Mouse (Mus musculus) T-cell, adult 2 months (primary cell): ENCODE measurements around the gene Gsg1.

Experiments
- DNase-seq: peaks from one replicate; pipeline ENCODE4 v3.0.0; 2022; ENCODE audit warnings: low spot score

The Gsg1 gene

GRCm38 (mm10) chr6:135254153-135254552 is at the start of gene Gsg1:
Gene Gsg1, minus strand, starts transcription at chr6:135254351.
- DNase-seq = no peak

GRCm38 (mm10) chr6:135302421-135303125 is 48.4 kb upstream of the Gsg1 start:
- DNase-seq = no peak

- DNase-seq = no peak
These were observed 46.3 kb upstream of the Gsg1 start for GRCm38 (mm10) chr6:135300469-135300868.

GRCm38 (mm10) chr6:135299024-135299550 is 44.9 kb upstream of the Gsg1 start:
- no peak for DNase-seq

GRCm38 (mm10) chr6:135297570-135297969 is 43.4 kb upstream of the Gsg1 start:
- DNase-seq = no peak

- no peak for DNase-seq
These were observed 42.1 kb upstream of the Gsg1 start for GRCm38 (mm10) chr6:135296267-135296666.

- DNase-seq = no peak
These were observed 41.1 kb upstream of the Gsg1 start for GRCm38 (mm10) chr6:135295082-135295861.

GRCm38 (mm10) chr6:135294150-135294549 is 40.0 kb upstream of the Gsg1 start:
- no peak for DNase-seq

GRCm38 (mm10) chr6:135292391-135292790 is 38.2 kb upstream of the Gsg1 start:
- DNase-seq = no peak

GRCm38 (mm10) chr6:135279856-135280255 is 25.7 kb upstream of the Gsg1 start:
- DNase-seq = no peak

GRCm38 (mm10) chr6:135279286-135279685 is 25.1 kb upstream of the Gsg1 start:
- no peak for DNase-seq

- no peak for DNase-seq
These were observed 24.2 kb upstream of the Gsg1 start for GRCm38 (mm10) chr6:135278302-135278701.

GRCm38 (mm10) chr6:135276474-135277295 is 22.5 kb upstream of the Gsg1 start:
- DNase-seq = no peak

- DNase-seq = no peak
These were observed 21.1 kb upstream of the Gsg1 start for GRCm38 (mm10) chr6:135275231-135275630.

GRCm38 (mm10) chr6:135273066-135273465 is 18.9 kb upstream of the Gsg1 start:
- no peak for DNase-seq

- DNase-seq = no peak
These were observed 17.6 kb upstream of the Gsg1 start for GRCm38 (mm10) chr6:135271761-135272160.

GRCm38 (mm10) chr6:135269626-135270025 is 15.5 kb upstream of the Gsg1 start:
- no peak for DNase-seq

GRCm38 (mm10) chr6:135268392-135268791 is 14.2 kb upstream of the Gsg1 start:
- no peak for DNase-seq

GRCm38 (mm10) chr6:135267221-135267620 is 13.1 kb upstream of the Gsg1 start:
- DNase-seq = no peak

GRCm38 (mm10) chr6:135266056-135266455 is 11.9 kb upstream of the Gsg1 start:
- DNase-seq = no peak

GRCm38 (mm10) chr6:135264136-135264535 is 10.0 kb upstream of the Gsg1 start:
- no peak for DNase-seq

- DNase-seq = no peak
These were observed 8.4 kb upstream of the Gsg1 start for GRCm38 (mm10) chr6:135262565-135262964.
